Mouse (Mus musculus) heart, adult 2 months (tissue): ENCODE data around the gene Olfr536.

Source experiments
- CTCF ChIP-seq: fragments of 200-600 bp; IDR thresholded peaks from 2 replicates; pipeline ENCODE4 v1.8.1; 2022; ENCODE audit warnings: antibody characterized with exemption, mild to moderate bottlenecking, moderate library complexity
- POLR2A ChIP-seq: fragments of 200-500 bp; IDR thresholded peaks from 2 replicates; pipeline ENCODE4 v1.6.1; 2011; ENCODE audit warnings: mild to moderate bottlenecking, low read depth, low read length, control low read depth; ENCODE audit not compliant: insufficient read depth

GRCm38 (mm10) chr7:140494702-140495101, 12.5 kb downstream of the Olfr536 start:
- no peak for TF ChIP-seq CTCF
- TF ChIP-seq POLR2A = no peak
